Mouse (Mus musculus) midbrain, embryonic 15.5 days (tissue): ENCODE results near the gene Arpc1a. TPM values are rescaled to one million over a fixed set of nuclear protein-coding genes. Genes with fewer than 3 reads are reported as not detected.
A peak's percentile ranks its signal among the peaks of the same experiment; 100 is the strongest.
"Not testable (repeated sequence)": the region's sequence is repeated elsewhere in the genome, so short reads cannot be mapped to it uniquely, and the experiment has no call there.

Experiments used
- ATAC-seq: fragments of 200-750 bp; cut with Nextera tagmentation; replicated peaks from 2 replicates; pipeline ENCODE4 v1.8.0; 2017; ENCODE audit warnings: moderate TSS enrichment
- H3K27ac ChIP-seq: fragments of 300-500 bp; sonication (generic); 2 replicates; pipeline ENCODE4 v1.5.1; 2015; ENCODE audit warnings: mild to moderate bottlenecking, inconsistent platforms
- H3K27me3 ChIP-seq: fragments of 300-500 bp; sonication (generic); replicated peaks from 2 replicates; pipeline ENCODE4 v1.6.1; 2015; ENCODE audit warnings: inconsistent platforms
- H3K36me3 ChIP-seq: fragments of 300-500 bp; sonication (generic); replicated peaks from 2 replicates; pipeline ENCODE4 v1.6.1; 2015; ENCODE audit warnings: inconsistent platforms
- H3K4me1 ChIP-seq: fragments of 300-500 bp; sonication (generic); 2 replicates; pipeline ENCODE4 v1.6.1; 2015; ENCODE audit warnings: inconsistent platforms
- H3K4me2 ChIP-seq: fragments of 300-500 bp; sonication (generic); 2 replicates; pipeline ENCODE4 v1.6.1; 2015; ENCODE audit warnings: inconsistent platforms, mild to moderate bottlenecking, moderate library complexity
- H3K4me3 ChIP-seq: fragments of 300-500 bp; sonication (generic); 2 replicates; pipeline ENCODE4 v1.5.1; 2015; ENCODE audit warnings: mild to moderate bottlenecking, inconsistent platforms
- H3K9ac ChIP-seq: fragments of 300-500 bp; sonication (generic); 2 replicates; pipeline ENCODE4 v1.6.1; 2015; ENCODE audit warnings: mild to moderate bottlenecking, inconsistent platforms
- H3K9me3 ChIP-seq: fragments of 300-500 bp; sonication (generic); 2 replicates; pipeline ENCODE4 v1.6.1; 2016; ENCODE audit warnings: inconsistent platforms
- WGBS: fragments of 180-500 bp; shearing (Covaris S2); methylation state at CpG from one replicate; pipeline ENCODE4 v1.1.7; 2015; ENCODE audit warnings: mixed read lengths; 5-methylcytosine and 5-hydroxymethylcytosine counted together
- polyA plus RNA-seq: library from polyadenylated mRNA; unstranded; fragments of >200 nt; fragmentation: Nextera tagmentation; extraction: Ambion mirVana; gene quantifications from 2 replicates; pipeline ENCODE4 v1.2.1, GENCODE M21; 2015

Arpc1a gene
- polyA plus RNA-seq, 1 experiment from 2014 or later, result 263 TPM

DNA sequence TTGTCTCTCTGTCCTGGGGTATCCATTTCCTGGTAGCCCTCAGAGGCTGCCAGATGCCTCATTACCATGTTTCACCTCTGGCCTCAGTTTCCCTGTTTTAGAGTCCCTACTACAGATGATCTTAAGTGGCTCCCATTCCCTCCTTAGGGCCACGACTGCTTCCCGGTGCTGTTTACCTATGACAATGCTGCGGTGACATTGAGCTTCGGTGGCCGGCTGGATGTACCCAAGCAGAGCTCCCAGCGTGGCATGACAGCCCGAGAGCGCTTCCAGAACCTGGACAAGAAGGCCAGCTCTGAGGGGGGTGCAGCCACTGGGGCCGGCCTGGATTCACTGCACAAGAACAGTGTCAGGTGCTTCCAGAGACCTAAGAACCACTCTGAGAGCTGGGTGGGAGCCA, 43.0 kb downstream of the Arpc1a start:
- H3K27ac ChIP-seq, result no peak overlapping the region
- no peak overlapping the region for H3K4me2 ChIP-seq
- no peaks in the 10 kb centered on the region for H3K9me3 ChIP-seq
- no peak overlapping the region for H3K9ac ChIP-seq
- H3K36me3 ChIP-seq, result peaks cover 33% of the 10 kb centered on the region
- 95% methylated on average over 9 of the region's 9 CpGs for WGBS
- ATAC-seq, result no peak
- no peaks in the 10 kb centered on the region for H3K4me1 ChIP-seq
- no peak overlapping the region for H3K4me3 ChIP-seq
- no peaks in the 10 kb centered on the region for H3K27me3 ChIP-seq

DNA sequence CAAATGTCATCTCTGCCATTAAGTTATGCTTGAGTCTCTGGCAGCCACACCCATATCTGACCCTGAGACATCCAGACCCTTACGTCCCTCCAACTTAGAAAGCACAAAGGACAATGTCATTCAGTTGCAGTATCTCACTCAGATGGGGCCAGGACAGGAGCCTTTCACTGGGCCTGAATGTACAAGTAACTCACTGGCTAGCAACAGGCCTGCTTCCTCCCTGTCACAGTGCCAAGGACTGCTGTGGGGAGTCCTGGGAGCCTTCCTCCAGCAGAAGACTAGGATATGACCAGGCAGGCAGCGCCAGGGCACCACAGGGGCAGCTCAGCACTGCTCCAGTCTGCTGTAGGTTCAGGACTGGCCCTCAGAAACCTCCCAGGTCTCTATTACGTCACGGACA, 45.5 kb downstream of the Arpc1a start:
- Histone ChIP-seq H3K9me3 (no peaks in the 10 kb centered on the region), H3K4me3 (no peak overlapping the region), H3K4me1 (no peaks in the 10 kb centered on the region), H3K27ac (no peak overlapping the region), H3K27me3 (no peaks in the 10 kb centered on the region), H3K4me2 (no peak overlapping the region), H3K36me3 (peaks cover 58% of the 10 kb centered on the region), H3K9ac (no peak overlapping the region)
- ATAC-seq, result no peak
- 94% methylated on average over 4 of the region's 4 CpGs for WGBS

GRCm38 (mm10) chr5:145129773-145130172, 46.1 kb downstream of the Arpc1a start:
- not testable (repeated sequence) for H3K4me3 ChIP-seq, H3K9ac ChIP-seq, H3K27ac ChIP-seq, H3K4me2 ChIP-seq, H3K9me3 ChIP-seq, ATAC-seq, H3K27me3 ChIP-seq, H3K4me1 ChIP-seq
- 96% methylated on average over 6 of the region's 6 CpGs for WGBS
- peaks cover 64% of the 10 kb centered on the region for H3K36me3 ChIP-seq

GRCm38 (mm10) chr5:145130191-145130590, 46.6 kb downstream of the Arpc1a start:
- ATAC-seq, result no peak
- no peak overlapping the region for H3K4me2 ChIP-seq
- no peaks in the 10 kb centered on the region for H3K27me3 ChIP-seq
- H3K27ac ChIP-seq, result no peak overlapping the region
- H3K4me3 ChIP-seq, result no peak overlapping the region
- H3K36me3 ChIP-seq, result peaks cover 65% of the 10 kb centered on the region
- H3K9me3 ChIP-seq, result no peaks in the 10 kb centered on the region
- H3K9ac ChIP-seq, result no peak overlapping the region
- no peaks in the 10 kb centered on the region for H3K4me1 ChIP-seq
- 91% methylated on average over 11 of the region's 11 CpGs for WGBS

DNA sequence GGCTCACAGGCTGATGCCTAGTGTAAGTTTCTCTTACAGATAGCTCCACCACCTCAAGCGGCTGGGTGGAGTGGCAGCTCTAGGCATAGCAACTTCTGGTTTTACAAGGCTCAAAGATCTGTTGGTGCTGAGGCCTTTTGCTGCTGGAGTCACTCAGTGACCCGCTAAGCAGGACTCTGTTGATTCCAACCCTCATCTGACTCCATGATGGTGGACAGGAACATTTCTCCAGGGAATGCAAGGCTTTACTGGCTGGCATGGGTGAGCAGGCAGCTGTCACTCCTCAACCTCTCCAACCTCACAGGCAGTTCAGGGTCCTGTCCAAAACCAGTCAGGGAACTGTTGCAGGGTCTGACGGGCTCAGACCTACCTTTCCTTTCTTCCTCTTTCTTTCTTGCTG, 47.4 kb downstream of the Arpc1a start:
- H3K36me3 ChIP-seq, result peaks cover 67% of the 10 kb centered on the region

DNA sequence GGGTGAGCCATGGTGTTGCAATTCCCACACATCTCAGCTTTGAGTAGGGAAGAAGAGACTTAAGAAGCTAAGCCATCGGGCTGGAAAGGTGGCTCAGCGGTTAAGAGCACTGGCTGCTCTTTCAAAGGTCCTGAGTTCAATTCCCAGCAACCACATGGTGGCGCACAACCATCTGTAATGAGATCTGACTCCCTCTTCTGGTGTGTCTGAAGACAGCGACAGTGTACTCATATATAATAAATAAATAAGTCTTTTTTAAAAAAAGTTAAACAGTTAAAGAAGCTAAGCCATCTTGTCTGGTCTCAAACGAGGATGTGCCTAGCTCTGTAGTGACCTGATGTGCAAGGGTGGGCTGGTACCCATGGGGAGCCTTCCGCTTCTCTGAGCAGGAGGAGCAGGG, 49.6 kb downstream of the Arpc1a start:
- H3K36me3 ChIP-seq, result peaks cover 70% of the 10 kb centered on the region
- not testable (repeated sequence) for H3K4me1 ChIP-seq, H3K27me3 ChIP-seq, ATAC-seq, H3K4me3 ChIP-seq, H3K4me2 ChIP-seq, H3K27ac ChIP-seq, H3K9me3 ChIP-seq, H3K9ac ChIP-seq
- 91% methylated on average over 6 of the region's 6 CpGs for WGBS

More for the DNA sequence above, 47.4 kb downstream of the Arpc1a start:
- no peak overlapping the region for H3K9ac ChIP-seq
- no peak for ATAC-seq
- H3K9me3 ChIP-seq, result no peaks in the 10 kb centered on the region
- no peak overlapping the region for H3K27ac ChIP-seq
- WGBS, result 91% methylated on average over 3 of the region's 3 CpGs
- no peaks in the 10 kb centered on the region for H3K4me1 ChIP-seq
- H3K4me2 ChIP-seq, result no peak overlapping the region
- no peak overlapping the region for H3K4me3 ChIP-seq
- no peaks in the 10 kb centered on the region for H3K27me3 ChIP-seq

GRCm38 (mm10) chr5:145138836-145139235, 55.2 kb downstream of the Arpc1a start:
- Histone ChIP-seq H3K4me2 (peak overlapping the region; percentile 84), H3K4me1 (peaks cover 27% of the 10 kb centered on the region), H3K9me3 (no peaks in the 10 kb centered on the region), H3K4me3 (peak overlapping the region; percentile 87), H3K27ac (peak overlapping the region; percentile 96; the same call in 1 of the 2 replicates), H3K9ac (peak overlapping the region; percentile 88), H3K36me3 (peaks cover 34% of the 10 kb centered on the region), H3K27me3 (no peaks in the 10 kb centered on the region)
- no peak for ATAC-seq
- 15% methylated on average over 6 of the region's 6 CpGs for WGBS

DNA sequence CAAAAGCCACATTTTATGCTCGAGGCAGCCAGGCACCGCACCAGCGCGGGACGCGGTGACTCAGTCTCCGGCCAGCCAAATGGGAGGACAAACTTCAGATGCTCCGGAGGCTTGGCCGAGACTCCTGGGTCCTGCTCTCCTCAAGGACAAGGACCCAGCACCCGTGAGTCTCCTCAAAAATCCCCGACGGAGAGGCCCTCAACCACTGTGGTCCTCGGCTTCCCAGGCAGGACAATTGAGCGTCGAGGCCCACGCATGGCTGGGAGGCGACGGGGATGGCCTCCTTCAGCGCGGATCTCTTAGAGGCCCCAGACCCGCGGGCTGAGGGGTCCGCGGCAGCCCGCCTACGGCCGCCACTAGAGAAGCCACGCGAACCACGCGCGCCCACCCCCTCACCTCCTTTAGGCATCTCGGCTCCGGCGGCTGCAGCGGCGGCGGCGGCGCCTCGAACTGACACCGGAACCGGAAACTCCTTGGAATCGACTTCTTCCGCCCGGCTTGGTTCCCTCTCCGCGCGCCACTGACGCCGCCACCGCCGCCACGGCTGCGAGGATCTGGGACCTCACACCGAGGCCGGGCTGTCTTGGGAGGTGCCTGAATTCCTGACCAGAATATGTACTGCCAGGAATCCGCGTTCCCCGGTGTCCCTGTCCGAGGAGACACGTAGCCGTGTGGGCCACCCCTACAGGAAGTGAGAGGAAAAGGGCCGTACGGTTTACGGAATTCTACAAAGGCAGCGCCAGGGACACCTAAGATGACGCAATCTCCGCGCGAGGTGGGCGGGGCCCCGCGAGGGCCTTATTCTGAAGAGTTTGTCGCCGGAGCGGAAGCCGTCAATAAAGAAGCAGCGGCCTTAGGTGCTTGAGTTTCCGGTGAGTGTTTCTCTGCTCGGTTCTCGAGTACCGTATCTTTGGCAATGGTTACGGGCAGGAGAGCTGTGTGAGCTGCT, 56.2 kb downstream of the Arpc1a start, which contains the start of the genes Pdap1 and Bud31:
Gene Pdap1 (minus strand): TSS at position 668 of the 949 bp plus-strand sequence.
Gene Bud31 (plus strand): TSS at position 792 of the 949 bp plus-strand sequence.
- Histone ChIP-seq H3K36me3 (peaks cover 27% of the 10 kb centered on the region), H3K4me3 (peak within 1 kb of the TSS; percentile 87)

DNA sequence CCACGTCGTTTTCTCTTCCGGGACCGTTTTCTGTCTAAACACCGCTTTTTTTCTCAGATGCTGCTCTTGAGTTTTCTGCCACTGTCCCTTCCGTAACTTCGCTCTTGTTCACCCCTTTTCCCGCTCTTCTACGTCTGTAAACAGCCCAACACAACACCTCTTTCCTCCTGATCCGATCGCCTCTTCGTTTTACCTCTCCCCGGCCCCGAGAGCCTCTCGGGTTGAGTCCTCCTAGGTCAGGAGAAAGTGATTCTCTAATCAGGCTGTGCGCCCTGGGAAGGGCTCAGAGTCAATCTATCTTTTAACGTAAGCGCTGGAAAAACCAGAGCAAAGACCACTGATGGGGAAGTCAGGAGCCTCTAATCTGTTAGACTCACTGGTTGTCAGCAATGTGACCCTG, 57.0 kb downstream of the Arpc1a start:
- H3K4me1 ChIP-seq, result peaks cover 27% of the 10 kb centered on the region
- H3K4me2 ChIP-seq, result peak overlapping the region; percentile 84
- H3K27ac ChIP-seq, result peak overlapping the region; percentile 96
- WGBS, result under 1% methylated on average over 18 of the region's 18 CpGs
- no peaks in the 10 kb centered on the region for H3K27me3 ChIP-seq
- H3K4me3 ChIP-seq, result peak overlapping the region; percentile 87
- no peaks in the 10 kb centered on the region for H3K9me3 ChIP-seq
- H3K9ac ChIP-seq, result peak overlapping the region; percentile 88
- ATAC-seq, result peak; percentile 1; the same call in 1 of the 2 replicates
- peaks cover 27% of the 10 kb centered on the region; the same call in 1 of the 2 replicates for H3K36me3 ChIP-seq

More for the DNA sequence above, 56.2 kb downstream of the Arpc1a start, which contains the start of the genes Pdap1 and Bud31:
- H3K4me2 ChIP-seq, result peak within 1 kb of the TSS; percentile 84
- ATAC-seq, result peak; percentile 94
- H3K27ac ChIP-seq, result peak within 1 kb of the TSS; percentile 96
- under 1% methylated on average over 82 of the region's 84 CpGs for WGBS
- H3K27me3 ChIP-seq, result no peaks in the 10 kb centered on the region
- peak within 1 kb of the TSS; percentile 88 for H3K9ac ChIP-seq
- peaks cover 27% of the 10 kb centered on the region for H3K4me1 ChIP-seq
- no peaks in the 10 kb centered on the region for H3K9me3 ChIP-seq

GRCm38 (mm10) chr5:145147748-145148147, 64.1 kb downstream of the Arpc1a start:
- Histone ChIP-seq H3K9me3 (no peaks in the 10 kb centered on the region), H3K4me3 (no peak overlapping the region), H3K36me3 (peaks cover 76% of the 10 kb centered on the region), H3K4me2 (no peak overlapping the region), H3K9ac (no peak overlapping the region), H3K27me3 (no peaks in the 10 kb centered on the region), H3K27ac (no peak overlapping the region), H3K4me1 (no peaks in the 10 kb centered on the region)
- 96% methylated on average over 5 of the region's 5 CpGs for WGBS
- ATAC-seq, result no peak

GRCm38 (mm10) chr5:145149294-145149693, 65.7 kb downstream of the Arpc1a start:
- Histone ChIP-seq H3K27me3 (no peaks in the 10 kb centered on the region), H3K4me2 (no peak overlapping the region)

GRCm38 (mm10) chr5:145152690-145153089, 69.1 kb downstream of the Arpc1a start:
- no peaks in the 10 kb centered on the region for H3K9me3 ChIP-seq
- H3K9ac ChIP-seq, result no peak overlapping the region
- 92% methylated on average over 5 of the region's 5 CpGs for WGBS
- H3K36me3 ChIP-seq, result peaks cover 69% of the 10 kb centered on the region
- no peaks in the 10 kb centered on the region for H3K4me1 ChIP-seq
- H3K4me3 ChIP-seq, result no peak overlapping the region
- no peak overlapping the region for H3K4me2 ChIP-seq
- ATAC-seq, result no peak
- no peaks in the 10 kb centered on the region for H3K27me3 ChIP-seq
- H3K27ac ChIP-seq, result no peak overlapping the region

More at GRCm38 (mm10) chr5:145149294-145149693, 65.7 kb downstream of the Arpc1a start:
- H3K27ac ChIP-seq, result no peak overlapping the region
- WGBS, result 96% methylated on average over 6 of the region's 6 CpGs
- peaks cover 78% of the 10 kb centered on the region for H3K36me3 ChIP-seq
- no peaks in the 10 kb centered on the region for H3K4me1 ChIP-seq
- no peak overlapping the region for H3K9ac ChIP-seq
- no peak overlapping the region for H3K4me3 ChIP-seq
- ATAC-seq, result no peak
- H3K9me3 ChIP-seq, result no peaks in the 10 kb centered on the region
